Mouse (Mus musculus): ENCODE measurements at regions not wholly inside any gene's neighbourhood (a gene's known extent, or its start where the extent isn't known, plus 50 kb on each side); places are given as distances from the start of the nearest gene placed in this dataset.
A peak's percentile ranks its signal among the peaks of the same experiment; 100 is the strongest.
"Not testable (repeated sequence)": the region's sequence is repeated elsewhere in the genome, so short reads cannot be mapped to it uniquely, and the experiment has no call there.

GRCm38 (mm10) chr10:108111398-108111797 lies 50.6 kb upstream of the Ppp1r12a start:
- no peak for ATAC-seq (replicated peaks; ENCODE audit: poor library complexity, severe bottlenecking)

DNA sequence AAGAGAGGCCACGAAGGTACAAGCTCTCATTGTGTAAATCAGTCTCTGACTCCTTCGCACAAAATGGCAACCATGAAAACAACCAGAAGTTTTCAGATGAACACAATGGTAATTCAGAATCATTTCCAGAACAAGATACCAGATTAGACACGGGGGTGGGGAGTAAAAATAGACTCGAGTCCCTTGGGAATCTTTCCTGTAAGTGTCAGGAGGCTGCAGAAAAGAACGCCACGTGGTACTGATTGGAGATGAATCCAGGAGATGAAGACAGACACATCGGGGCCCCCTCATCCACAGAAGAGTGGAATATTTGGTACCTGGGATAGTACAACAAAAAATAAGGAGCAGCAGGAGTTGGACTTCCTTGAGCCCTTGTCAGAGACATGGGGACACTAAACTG lies 51.1 kb upstream of the Ppp1r12a start:
- no peak for ATAC-seq (replicated peaks; ENCODE audit: poor library complexity, severe bottlenecking)

GRCm38 (mm10) chr10:108110197-108110596 lies 51.8 kb upstream of the Ppp1r12a start:
- peak; percentile 20; the same call in 1 of the 2 replicates for ATAC-seq (replicated peaks; ENCODE audit: poor library complexity, severe bottlenecking)

GRCm38 (mm10) chr10:108108500-108108899 lies 53.5 kb upstream of the Ppp1r12a start:
- not testable (repeated sequence) for ATAC-seq (replicated peaks; ENCODE audit: poor library complexity, severe bottlenecking)

DNA sequence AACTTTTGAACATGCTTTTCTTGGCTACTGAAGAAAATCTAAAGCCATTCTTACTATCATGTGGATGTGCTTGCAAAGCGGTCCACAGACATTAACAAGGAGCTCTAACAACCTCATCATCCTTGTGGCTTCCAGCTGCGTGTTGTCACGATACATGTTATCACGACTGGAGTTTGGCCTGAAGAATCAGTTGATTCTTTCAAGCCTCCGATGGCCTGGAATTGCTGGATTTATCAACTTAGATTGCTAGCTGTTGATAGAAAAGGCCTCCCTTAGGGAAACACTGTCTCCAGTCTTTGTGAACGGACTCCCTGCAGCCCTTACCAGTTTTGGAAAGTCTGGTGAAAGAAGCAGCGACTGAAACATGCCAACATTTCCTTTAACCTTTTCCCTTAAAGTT lies 60.5 kb upstream of the Ppp1r12a start:
- ATAC-seq (replicated peaks; ENCODE audit: poor library complexity, severe bottlenecking): no peak

- ATAC-seq (replicated peaks; ENCODE audit: poor library complexity, severe bottlenecking): no peak
These were observed 69.0 kb upstream of the Ppp1r12a start for GRCm38 (mm10) chr10:108093043-108093442.

- ATAC-seq (replicated peaks; ENCODE audit: poor library complexity, severe bottlenecking): peak; percentile 91
These were observed 72.5 kb upstream of the Ppp1r12a start for GRCm38 (mm10) chr10:108089375-108089981.

DNA sequence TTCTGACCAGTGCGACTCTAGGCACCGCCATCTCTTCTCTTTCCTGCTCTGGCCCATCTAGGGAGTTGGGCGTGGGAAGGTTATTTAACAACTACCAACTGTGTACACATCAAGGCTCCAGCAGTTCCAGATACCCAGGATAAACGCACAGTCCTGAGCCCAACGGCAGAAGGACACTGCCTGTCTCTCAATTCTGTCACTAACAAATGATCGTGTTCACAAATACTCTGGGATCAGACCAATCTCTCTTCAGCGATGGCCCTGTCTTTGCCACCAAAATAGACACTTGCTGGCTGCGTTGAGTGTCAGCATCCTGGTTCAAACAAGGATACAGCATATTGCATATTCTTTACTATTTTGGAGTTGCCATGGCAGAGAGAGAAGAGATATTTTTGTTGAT lies 73.1 kb upstream of the Ppp1r12a start:
- peak; percentile 12 for ATAC-seq (replicated peaks; ENCODE audit: poor library complexity, severe bottlenecking)

- no peak for ATAC-seq (replicated peaks; ENCODE audit: poor library complexity, severe bottlenecking)
These were observed 73.8 kb upstream of the Ppp1r12a start for GRCm38 (mm10) chr10:108088209-108088608.

- ATAC-seq (replicated peaks; ENCODE audit: poor library complexity, severe bottlenecking): no peak
These were observed 78.8 kb upstream of the Ppp1r12a start for GRCm38 (mm10) chr10:108083220-108083619.

DNA sequence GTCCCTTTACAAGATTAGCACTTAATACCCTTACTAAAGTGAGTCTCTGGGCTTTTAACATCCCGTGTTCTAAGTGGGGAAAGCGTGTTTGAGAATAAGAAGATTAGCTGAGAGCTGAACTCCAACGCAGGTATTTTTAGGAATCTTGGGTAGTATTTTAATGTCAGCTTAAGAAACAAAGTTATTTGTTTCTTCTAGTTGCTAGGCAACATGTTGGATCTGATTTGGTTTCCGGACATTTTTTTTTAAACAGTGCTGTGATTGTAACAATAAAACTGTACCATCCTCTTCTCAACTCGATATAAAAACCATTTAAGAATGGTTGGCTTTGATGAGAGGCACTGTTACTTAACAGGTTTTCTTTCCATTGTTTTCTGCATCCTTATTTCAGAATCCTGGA lies 86.8 kb upstream of the Ppp1r12a start:
- ATAC-seq (replicated peaks; ENCODE audit: poor library complexity, severe bottlenecking): no peak

DNA sequence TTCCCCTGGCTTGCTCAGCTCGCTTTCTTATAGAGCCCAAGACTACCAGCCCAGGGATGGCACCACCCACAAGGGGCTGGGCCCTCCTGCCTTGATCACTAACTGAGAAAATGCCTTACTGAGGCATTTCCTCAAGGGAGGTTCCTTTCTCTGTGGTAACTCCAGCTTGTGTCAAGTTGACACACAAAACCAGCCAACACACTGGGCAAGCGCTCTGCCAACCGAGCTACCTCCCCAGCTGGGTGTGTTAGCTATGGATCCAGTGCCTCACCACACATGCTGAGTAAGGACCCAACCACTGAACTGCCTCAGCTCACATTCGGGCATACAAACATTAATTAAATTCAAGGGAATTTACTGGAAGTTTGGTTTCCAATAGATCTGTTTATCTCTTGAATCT lies 88.2 kb upstream of the Ppp1r12a start:
- ATAC-seq (replicated peaks; ENCODE audit: poor library complexity, severe bottlenecking): peak; percentile 50

DNA sequence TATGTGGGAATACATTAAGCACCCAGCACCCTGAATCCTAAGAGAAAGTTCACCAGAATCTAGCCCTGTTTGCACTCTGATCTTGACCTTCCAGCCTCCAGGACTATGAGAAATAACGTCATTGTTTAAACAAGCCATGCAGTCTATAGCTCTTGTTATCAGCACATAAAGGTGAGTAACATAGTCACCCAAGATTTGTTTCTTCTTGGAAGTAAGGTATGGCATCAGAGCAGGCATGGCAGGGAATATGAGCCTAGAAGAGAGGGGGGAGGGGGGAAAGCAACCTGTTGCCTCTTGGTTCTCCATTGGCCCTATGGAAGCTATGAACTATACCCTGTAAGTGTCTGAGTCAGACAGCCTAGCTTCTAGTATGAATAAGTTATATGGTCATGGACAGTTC lies 89.8 kb upstream of the Ppp1r12a start:
- no peak for ATAC-seq (replicated peaks; ENCODE audit: poor library complexity, severe bottlenecking)

DNA sequence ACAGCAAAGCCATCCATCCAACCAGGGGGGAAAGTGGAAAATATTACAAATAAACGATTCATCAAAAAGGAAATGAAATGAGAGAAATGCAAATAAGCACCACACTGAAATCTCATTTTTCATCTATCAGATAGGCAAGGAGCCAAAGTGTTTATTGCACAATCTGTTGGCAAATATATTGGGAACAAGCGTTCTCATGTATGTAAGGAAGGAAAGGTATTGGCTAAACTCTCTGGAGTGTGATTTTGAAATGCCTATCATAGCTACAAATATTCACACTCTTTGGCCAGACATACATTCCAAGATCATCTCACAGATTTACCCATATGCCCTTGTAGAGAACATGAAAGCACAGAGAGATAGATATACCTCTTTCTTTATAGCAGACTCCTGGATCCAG lies 90.6 kb upstream of the Ppp1r12a start:
- ATAC-seq (replicated peaks; ENCODE audit: poor library complexity, severe bottlenecking): peak; percentile 56

DNA sequence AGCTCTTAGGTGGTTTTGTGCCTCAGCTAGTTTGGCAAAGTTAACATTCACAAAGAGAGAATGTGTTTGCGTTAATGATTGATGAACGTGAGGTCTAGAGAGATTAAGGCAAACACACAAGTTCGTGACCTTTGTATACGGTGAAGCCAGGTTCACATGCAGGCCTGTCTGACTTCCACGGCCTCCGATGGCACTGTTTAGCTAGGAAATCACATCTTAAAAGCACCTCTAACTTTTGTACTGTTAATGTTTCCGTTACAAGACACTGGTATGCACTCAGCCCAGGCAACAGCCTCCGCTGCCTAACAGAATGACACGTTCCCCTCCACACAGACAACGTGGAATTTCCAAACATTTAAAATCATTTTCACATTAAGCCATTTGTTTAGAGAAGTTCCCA lies 94.3 kb upstream of the Ppp1r12a start:
- ATAC-seq (replicated peaks; ENCODE audit: poor library complexity, severe bottlenecking): no peak

DNA sequence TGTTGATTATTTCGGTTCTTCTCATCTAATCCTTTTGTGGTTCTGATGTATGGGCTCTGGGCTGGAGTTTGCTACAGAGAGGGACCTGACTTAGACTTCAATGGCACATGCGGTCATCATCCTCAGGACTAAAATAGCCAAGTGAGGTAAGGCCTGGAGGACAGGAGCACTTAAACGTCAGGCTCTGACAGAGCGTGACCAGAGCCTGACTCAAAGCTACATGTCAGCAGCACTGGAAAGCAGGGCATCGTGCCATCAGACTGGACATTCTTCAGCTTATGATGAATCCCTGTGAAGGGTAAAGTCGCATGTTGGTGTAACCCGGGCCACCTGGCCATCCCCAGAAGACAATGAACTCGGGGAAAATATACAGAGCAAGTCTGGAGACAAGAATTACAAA lies 95.8 kb upstream of the Ppp1r12a start:
- no peak for ATAC-seq (replicated peaks; ENCODE audit: poor library complexity, severe bottlenecking)

- no peak for ATAC-seq (replicated peaks; ENCODE audit: poor library complexity, severe bottlenecking)
These were observed 100.1 kb upstream of the Ppp1r12a start for GRCm38 (mm10) chr10:108061813-108062435.

DNA sequence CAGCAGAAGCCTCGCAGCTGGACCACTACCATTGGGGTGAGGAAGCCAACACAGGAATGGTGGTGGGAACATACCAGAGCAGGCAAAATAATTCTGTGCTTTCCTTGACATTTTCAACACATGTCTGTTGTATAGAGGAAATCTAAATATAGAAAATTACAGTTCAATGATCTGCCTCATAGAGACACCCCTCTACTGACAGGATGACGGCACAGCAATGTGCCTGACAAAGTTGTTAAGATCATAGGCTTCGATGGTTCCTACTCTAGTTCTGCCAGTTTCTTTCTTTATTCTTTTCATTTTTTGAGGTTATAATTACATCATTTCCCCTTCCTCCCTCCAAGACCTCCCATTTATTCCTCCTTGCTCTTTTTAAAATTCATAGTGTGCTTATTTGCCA lies 101.4 kb upstream of the Ppp1r12a start:
- 0 out of 2 replicates have a peak, but pooled peaks have one; percentile 17 for ATAC-seq (replicated peaks; ENCODE audit: poor library complexity, severe bottlenecking)

- ATAC-seq (replicated peaks; ENCODE audit: poor library complexity, severe bottlenecking): no peak
These were observed 110.4 kb upstream of the Ppp1r12a start for GRCm38 (mm10) chr10:108051637-108052036.

DNA sequence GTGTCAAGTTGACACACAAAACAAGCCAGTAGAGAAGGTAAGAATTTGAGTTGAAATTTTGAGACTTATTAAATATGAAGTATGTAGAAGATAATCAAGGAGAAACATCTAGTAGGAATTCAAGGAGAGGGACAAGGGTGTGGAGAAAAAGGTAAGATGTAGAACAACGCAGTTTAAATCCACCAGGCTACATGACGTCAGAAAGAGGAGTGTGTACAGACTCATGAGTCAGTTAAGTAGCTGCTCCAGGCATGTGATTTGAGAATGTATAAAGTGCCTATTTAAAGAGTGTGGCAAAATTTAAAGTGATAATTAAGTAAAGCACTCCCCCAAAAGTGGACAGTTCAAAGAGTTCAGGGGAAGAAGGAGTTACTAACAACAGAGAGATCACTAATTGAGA lies 113.6 kb upstream of the Ppp1r12a start:
- no peak for ATAC-seq (replicated peaks; ENCODE audit: poor library complexity, severe bottlenecking)

DNA sequence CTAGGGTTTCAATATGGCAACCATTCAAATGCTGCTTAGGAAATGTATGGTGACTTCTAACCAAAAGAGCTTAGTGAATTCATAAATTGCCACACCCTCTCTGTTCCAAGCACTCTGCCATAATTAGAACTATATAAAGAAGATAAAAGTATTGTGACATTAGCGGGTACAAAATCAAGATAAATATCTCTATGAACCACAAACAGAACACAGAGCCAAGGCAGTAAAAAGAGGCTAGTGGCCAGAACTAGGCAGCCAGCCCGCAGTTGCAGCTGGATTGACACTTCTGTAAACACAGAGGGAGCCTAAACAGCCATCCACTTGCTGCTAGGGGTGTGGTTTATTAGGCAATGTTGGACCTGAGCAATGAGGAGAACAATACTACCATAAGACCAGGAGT lies 118.5 kb upstream of the Ppp1r12a start:
- peak; percentile 86 for ATAC-seq (replicated peaks; ENCODE audit: poor library complexity, severe bottlenecking)

DNA sequence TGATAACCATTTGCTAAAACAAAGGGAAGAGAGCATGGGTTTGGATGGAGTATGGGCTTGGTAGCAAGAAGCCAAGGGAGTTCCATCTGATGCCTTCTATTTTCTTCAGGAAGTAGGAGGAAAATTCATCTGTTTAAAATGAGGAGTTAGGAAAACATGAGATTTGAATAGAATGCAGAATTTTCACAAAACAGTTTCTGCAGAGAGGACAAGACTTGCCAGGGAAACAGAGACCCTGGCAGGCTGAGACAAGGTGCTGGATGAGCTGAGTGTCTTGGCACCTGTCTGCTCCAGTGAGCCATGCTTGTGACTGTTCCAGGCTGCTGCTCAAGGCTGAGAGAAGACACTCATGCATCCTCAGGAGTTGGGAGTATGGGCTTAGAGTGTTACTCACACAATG lies 122.0 kb upstream of the Ppp1r12a start:
- ATAC-seq (replicated peaks; ENCODE audit: poor library complexity, severe bottlenecking): no peak
